17 mouse cellular contexts compared by ENCODE assay signal in the genomic region with DNA sequence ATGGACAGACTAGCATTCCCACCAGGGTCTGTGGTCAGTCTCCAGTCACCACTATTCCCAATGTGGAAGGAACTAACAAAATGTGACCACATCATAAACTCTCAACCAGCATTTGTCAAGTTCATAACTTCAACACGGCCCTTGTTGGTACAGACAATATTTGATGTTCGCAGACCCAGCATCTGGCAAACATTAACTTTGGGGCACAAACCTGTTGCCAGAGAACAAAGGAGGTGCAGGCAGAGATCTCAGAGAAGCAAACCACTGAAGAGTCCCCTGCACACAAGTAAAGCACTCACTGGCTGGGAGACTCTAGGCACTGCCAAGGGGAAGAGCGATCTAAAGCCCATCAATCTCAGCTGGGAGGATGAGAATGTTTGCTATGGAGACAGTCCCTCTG.
DNase-seq lines count a peak whose midpoint lies in the region; ATAC-seq and TF ChIP-seq lines count a peak whose summit lies in the region.
"Had no signal": no experiment of that assay in that cellular context is flagged by ENCODE, and none has a peak within 500 bp of the region (broad histone marks: within the 10 kb centered on the region; RNA-seq: fewer than 3 reads in every experiment).

No protein-coding gene starts in this region.

- 54% methylated on average over 3 of the region's 3 CpGs for WGBS in intestine, embryonic 14.5 days
- 43% methylated on average over 3 of the region's 3 CpGs for WGBS in intestine, postnatal 0 days
- WGBS in lung, embryonic 15.5 days, result 47% methylated on average over 3 of the region's 3 CpGs
- 34% methylated on average over 3 of the region's 3 CpGs for WGBS in limb, embryonic 11.5 days

- H3K4me2 ChIP-seq in intestine, embryonic 14.5 days (ENCODE audit: low read length), result no peak overlapping the region
- H3K4me2 ChIP-seq in intestine, postnatal 0 days (replicated peaks; ENCODE audit: low read depth), result no peak overlapping the region
- no peak overlapping the region for H3K4me2 ChIP-seq in lung, embryonic 15.5 days
- H3K4me2 ChIP-seq in limb, embryonic 11.5 days (ENCODE audit: low read depth, severe bottlenecking), result no peak overlapping the region
- H3K4me2 ChIP-seq: hindbrain, embryonic 14.5 days; limb, embryonic 15.5 days had no signal

- no peak for TF ChIP-seq CTCF in intestine, postnatal 0 days (IDR thresholded peaks at IDR 0.05; ENCODE audit: low read depth)

- H3K9ac ChIP-seq in intestine, embryonic 14.5 days (ENCODE audit: low read length), result no peak overlapping the region
- no peak overlapping the region for H3K9ac ChIP-seq in intestine, postnatal 0 days (ENCODE audit: low read depth, low read length)
- no peak overlapping the region for H3K9ac ChIP-seq in lung, embryonic 15.5 days
- no peak overlapping the region for H3K9ac ChIP-seq in limb, embryonic 11.5 days (ENCODE audit: low read length)
- H3K9ac ChIP-seq: hindbrain, embryonic 14.5 days; limb, embryonic 15.5 days had no signal

- H3K27me3 ChIP-seq in intestine, embryonic 14.5 days (replicated peaks; ENCODE audit: control insufficient read depth, insufficient read depth, low read length), result no peaks in the 10 kb centered on the region
- H3K27me3 ChIP-seq in intestine, postnatal 0 days (replicated peaks; ENCODE audit: control insufficient read depth, insufficient read depth, low read length), result no peaks in the 10 kb centered on the region
- no peaks in the 10 kb centered on the region for H3K27me3 ChIP-seq in lung, embryonic 15.5 days
- H3K27me3 ChIP-seq in limb, embryonic 11.5 days (ENCODE audit: control insufficient read depth, insufficient read depth, low read length), result no peaks in the 10 kb centered on the region
- H3K27me3 ChIP-seq: limb, embryonic 15.5 days; megakaryocyte, embryonic 14.5 days; Patski had no signal

- no peaks in the 10 kb centered on the region for H3K4me1 ChIP-seq in intestine, embryonic 14.5 days (replicated peaks; ENCODE audit: control insufficient read depth, insufficient read depth, low read length)
- no peaks in the 10 kb centered on the region for H3K4me1 ChIP-seq in intestine, postnatal 0 days (replicated peaks; ENCODE audit: control insufficient read depth, insufficient read depth, low read length)
- H3K4me1 ChIP-seq in lung, embryonic 15.5 days, result peaks cover 12% of the 10 kb centered on the region; the same call in 1 of the 2 replicates
- H3K4me1 ChIP-seq in limb, embryonic 11.5 days (ENCODE audit: control insufficient read depth, insufficient read depth, low read length), result no peaks in the 10 kb centered on the region
- H3K4me1 ChIP-seq: limb, embryonic 15.5 days; megakaryocyte, embryonic 14.5 days had no signal

- no peaks in the 10 kb centered on the region for H3K36me3 ChIP-seq in intestine, embryonic 14.5 days (ENCODE audit: control insufficient read depth, insufficient read depth, low read length)
- no peaks in the 10 kb centered on the region for H3K36me3 ChIP-seq in intestine, postnatal 0 days (ENCODE audit: control insufficient read depth, insufficient read depth)
- no peaks in the 10 kb centered on the region for H3K36me3 ChIP-seq in lung, embryonic 15.5 days
- no peaks in the 10 kb centered on the region for H3K36me3 ChIP-seq in limb, embryonic 11.5 days (ENCODE audit: control insufficient read depth, insufficient read depth, low read length)
- H3K36me3 ChIP-seq: limb, embryonic 15.5 days had no signal

- H3K27ac ChIP-seq in intestine, embryonic 14.5 days (ENCODE audit: low read depth), result no peak overlapping the region
- H3K27ac ChIP-seq in intestine, postnatal 0 days (ENCODE audit: low read depth, low read length), result no peak overlapping the region
- H3K27ac ChIP-seq in lung, embryonic 15.5 days, result peak overlapping the region; percentile 44; the same call in 1 of the 2 replicates
- no peak overlapping the region; the same call in 1 of the 2 replicates for H3K27ac ChIP-seq in limb, embryonic 11.5 days (replicated peaks; ENCODE audit: low read depth, low read length)
- H3K27ac ChIP-seq: hindbrain, embryonic 14.5 days; limb, embryonic 15.5 days had no signal

- ATAC-seq in intestine, embryonic 14.5 days (replicated peaks; ENCODE audit: low FRiP score, low TSS enrichment, low read depth), result no peak
- no peak for ATAC-seq in intestine, postnatal 0 days
- no peak for ATAC-seq in lung, embryonic 15.5 days (ENCODE audit: borderline replicate concordance, extremely low read depth, low FRiP score, low TSS enrichment)
- ATAC-seq in limb, embryonic 11.5 days (ENCODE audit: insufficient number of reproducible peaks, low FRiP score, low TSS enrichment, low read depth), result no peak
- ATAC-seq: forebrain, embryonic 14.5 days; Patski had no signal

- no peak overlapping the region for H3K4me3 ChIP-seq in intestine, embryonic 14.5 days (ENCODE audit: low read depth, low read length)
- no peak overlapping the region for H3K4me3 ChIP-seq in intestine, postnatal 0 days (ENCODE audit: low read depth, low read length)
- H3K4me3 ChIP-seq in lung, embryonic 15.5 days, result no peak overlapping the region
- no peak overlapping the region for H3K4me3 ChIP-seq in limb, embryonic 11.5 days (ENCODE audit: low read depth, low read length)
- H3K4me3 ChIP-seq: limb, embryonic 15.5 days; megakaryocyte, embryonic 14.5 days had no signal

- no peaks in the 10 kb centered on the region for H3K9me3 ChIP-seq in intestine, embryonic 14.5 days (ENCODE audit: control insufficient read depth, low read length)
- no peaks in the 10 kb centered on the region for H3K9me3 ChIP-seq in intestine, postnatal 0 days (ENCODE audit: control insufficient read depth)
- H3K9me3 ChIP-seq in lung, embryonic 15.5 days, result no peaks in the 10 kb centered on the region
- no peaks in the 10 kb centered on the region for H3K9me3 ChIP-seq in limb, embryonic 11.5 days (ENCODE audit: control insufficient read depth, low read length)
- H3K9me3 ChIP-seq: limb, embryonic 15.5 days had no signal

- DNase-seq in intestine, embryonic 14.5 days (ENCODE audit: low spot score), result peak; percentile 20
- DNase-seq in lung, postnatal 10 days, result no peak
- DNase-seq in embryo, embryonic 10 days (ENCODE audit: low spot score), result peak; percentile 28
- DNase-seq in limb, embryonic 11.5 days (ENCODE audit: low spot score), result peak; percentile 37
- no peak for DNase-seq in natural killer cell, adult 2 months (ENCODE audit: low spot score in 2 of 2)
- no peak for DNase-seq in ovary, postnatal 14 days (ENCODE audit: low spot score)
- DNase-seq: cerebellum, postnatal 25 days; heart, adult 18-20 months; right cerebral cortex, postnatal 4 days; thymus, adult 2 months had no signal

Comparison
In these comparisons a context has a peak if more than half of its experiments do, and no peak if none do; other contexts are left out.
1. DNase-seq: peak in intestine, embryonic 14.5 days (single experiment), embryo, embryonic 10 days (single experiment) and limb, embryonic 11.5 days (single experiment); none in lung, postnatal 10 days (single experiment), natural killer cell, adult 2 months (0 of 2) and ovary, postnatal 14 days (single experiment).